Mouse (Mus musculus) cerebellum, adult 2 months (tissue): Measurements from ENCODE around the gene Ccnf. TPM values are rescaled to one million over a fixed set of nuclear protein-coding genes. Genes with fewer than 3 reads are reported as not detected.
A peak's percentile ranks its signal among the peaks of the same experiment; 100 is the strongest.

Experiments used
- DNase-seq, 2 experiments: peaks; one replicate each; pipeline ENCODE4 v3.0.0; 2021
- H3K27ac ChIP-seq: fragments of 200-500 bp; 2 replicates; pipeline ENCODE4 v1.5.1; 2012; ENCODE audit warnings: low read length, control low read depth, inconsistent platforms; ENCODE audit not compliant: insufficient read depth
- H3K27me3 ChIP-seq: fragments of 200-500 bp; 2 replicates; pipeline ENCODE4 v1.6.1; 2012; ENCODE audit warnings: inconsistent platforms, mild to moderate bottlenecking, low read length, moderate library complexity; ENCODE audit not compliant: control insufficient read depth, insufficient read depth
- H3K4me1 ChIP-seq: fragments of 200-500 bp; 2 replicates; pipeline ENCODE4 v1.6.1; 2011; ENCODE audit warnings: low read length; ENCODE audit not compliant: control insufficient read depth, insufficient read depth
- H3K4me3 ChIP-seq: fragments of 200-500 bp; replicated peaks from 2 replicates; pipeline ENCODE3; 2011; ENCODE audit warnings: mild to moderate bottlenecking, low read depth, low read length, control low read depth; ENCODE audit not compliant: insufficient read depth
- CTCF ChIP-seq: fragments of 200-500 bp; IDR thresholded peaks from 2 replicates; pipeline ENCODE4 v1.5.1; 2011; ENCODE audit warnings: low read depth, mild to moderate bottlenecking, control low read depth, low read length, moderate library complexity, borderline replicate concordance; ENCODE audit not compliant: insufficient read depth
- POLR2A ChIP-seq: fragments of 200-500 bp; IDR thresholded peaks from 2 replicates; pipeline ENCODE4 v1.6.1; 2011; ENCODE audit warnings: low read length, control low read depth, borderline replicate concordance; ENCODE audit not compliant: insufficient read depth
- WGBS: fragments of 180-500 bp; shearing (Covaris S2); methylation state at CpG from one replicate; pipeline ENCODE4 v1.1.7; 2018; 5-methylcytosine and 5-hydroxymethylcytosine counted together
- polyA plus RNA-seq: library from polyadenylated mRNA; depleted of rRNA; stranded (reverse); fragments of >200 nt; gene quantifications from 2 replicates; pipeline ENCODE4 v1.2.3, GENCODE M21; 2012

Gene Ccnf
- polyA plus RNA-seq, 1 experiment: 3.6 TPM

DNA sequence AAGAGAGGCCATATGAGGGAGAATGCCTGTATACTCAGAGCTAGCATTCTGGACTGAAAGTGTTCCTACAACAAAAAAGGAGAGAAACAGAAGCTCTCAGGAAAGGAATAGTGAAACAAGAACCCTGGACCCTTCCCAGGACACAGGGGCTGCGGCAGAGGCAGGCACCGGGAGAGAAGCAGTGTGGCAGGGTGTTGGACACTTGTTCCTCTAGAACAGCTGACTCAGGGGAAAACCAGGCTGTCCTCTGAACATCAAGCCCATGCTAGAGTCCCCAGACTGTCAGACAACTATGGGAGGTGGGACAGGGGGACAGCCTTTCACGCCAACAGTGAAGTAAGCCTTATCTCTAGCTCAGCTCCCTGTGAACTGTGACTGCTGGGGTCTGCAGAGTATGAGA, 40.7 kb downstream of the Ccnf start:
- Histone ChIP-seq H3K27ac (no peak overlapping the region), H3K4me1 (peaks cover 18% of the 10 kb centered on the region)
- 81% methylated on average over 3 of the region's 3 CpGs for WGBS

GRCm38 (mm10) chr17:24209916-24210240, 41.4 kb downstream of the Ccnf start:
- Histone ChIP-seq H3K27ac (no peak overlapping the region), H3K4me1 (peaks cover 18% of the 10 kb centered on the region), H3K27me3 (no peaks in the 10 kb centered on the region), H3K4me3 (no peak overlapping the region)
- WGBS: 93% methylated on average over 3 of the region's 3 CpGs
- TF ChIP-seq POLR2A: no peak
- TF ChIP-seq CTCF: no peak
- DNase-seq: no peak

More for the DNA sequence above, 40.7 kb downstream of the Ccnf start:
- Histone ChIP-seq H3K27me3 (no peaks in the 10 kb centered on the region), H3K4me3 (no peak overlapping the region)
- no peak for TF ChIP-seq CTCF
- DNase-seq: no peak

DNA sequence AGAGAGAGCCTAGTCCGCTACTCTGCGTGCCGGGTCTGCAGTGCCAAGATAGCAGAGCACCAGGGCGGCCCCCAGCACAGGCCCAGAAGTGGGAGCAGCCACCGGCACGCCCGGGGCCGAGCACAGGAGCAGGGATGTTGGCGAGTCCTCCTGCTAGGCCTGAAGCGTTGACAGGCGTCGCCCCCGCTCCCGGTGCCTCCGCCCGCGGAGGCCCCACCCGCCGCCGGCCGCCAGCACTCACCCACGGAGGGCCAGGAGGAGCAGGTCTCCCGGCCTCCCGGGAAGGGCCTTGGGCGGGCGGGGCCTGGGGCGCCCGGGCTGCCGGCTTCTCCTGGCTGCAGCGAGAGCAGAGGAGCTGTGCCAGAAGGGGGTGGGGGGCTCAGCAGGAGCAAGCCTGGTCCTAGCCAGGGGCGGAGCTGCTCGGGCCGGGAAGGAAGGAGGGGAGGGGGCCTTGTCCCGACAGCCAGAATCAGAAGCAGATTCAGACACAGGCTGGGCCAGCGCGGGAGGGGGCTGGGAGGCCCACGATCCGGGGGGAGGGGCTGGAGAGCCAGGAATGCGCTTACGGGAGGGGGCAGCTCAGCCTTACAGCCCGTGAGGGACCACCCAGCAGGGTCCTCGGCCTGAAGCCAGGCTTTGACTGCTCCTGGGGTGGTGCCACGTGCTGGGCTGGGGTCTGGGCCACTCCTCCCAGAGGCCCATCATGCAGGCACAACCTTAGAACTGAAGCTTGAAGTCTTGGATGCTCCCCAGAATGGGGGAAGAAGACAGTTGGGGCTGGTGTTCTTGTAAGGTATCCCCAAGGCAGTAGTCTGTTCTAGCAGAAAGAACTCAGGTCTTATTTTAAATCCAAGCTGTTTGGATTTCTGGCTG, 42.0 kb downstream of the Ccnf start, which contains the start of gene Ntn3:
Gene Ntn3, minus strand, starts transcription at position 489 of the 873 bp plus-strand sequence.
- Histone ChIP-seq H3K4me1 (peaks cover 24% of the 10 kb centered on the region), H3K4me3 (peak within 1 kb of the TSS; percentile 15), H3K27me3 (no peaks in the 10 kb centered on the region), H3K27ac (peak within 1 kb of the TSS; percentile 6; the same call in 1 of the 2 replicates)
- 7% methylated on average over 41 of the region's 43 CpGs for WGBS
- TF ChIP-seq CTCF: no peak
- TF ChIP-seq POLR2A: no peak
- DNase-seq: peak; percentile 49 to 62

DNA sequence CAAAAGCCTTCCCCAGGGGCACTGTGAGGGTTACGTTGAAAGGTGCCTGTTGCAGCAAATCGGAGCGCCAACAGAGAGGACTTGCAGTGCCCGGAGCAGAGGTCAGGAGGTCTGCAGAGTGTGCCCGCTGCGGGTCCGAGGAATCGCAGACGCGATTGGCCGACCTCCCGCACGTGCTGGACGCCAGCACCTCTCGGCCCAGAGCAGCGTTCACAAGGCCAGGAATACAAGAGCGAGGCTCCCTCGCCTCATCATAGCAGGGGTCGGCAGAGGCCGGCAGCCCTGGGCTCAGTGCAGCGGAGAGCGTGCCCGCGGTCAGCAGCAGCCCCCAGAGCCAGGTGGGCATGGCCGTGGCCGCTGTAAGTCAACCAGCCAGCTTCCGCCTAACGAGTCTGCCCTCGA, 42.6 kb downstream of the Ccnf start:
- no peak for DNase-seq
- WGBS: 22% methylated on average over 29 of the region's 29 CpGs
- Histone ChIP-seq H3K27ac (peak overlapping the region; percentile 6; the same call in 1 of the 2 replicates), H3K4me3 (peak overlapping the region; percentile 15), H3K27me3 (no peaks in the 10 kb centered on the region), H3K4me1 (peaks cover 25% of the 10 kb centered on the region)
- no peak for TF ChIP-seq POLR2A
- TF ChIP-seq CTCF: no peak

GRCm38 (mm10) chr17:24207768-24208640, 43.3 kb downstream of the Ccnf start:
- DNase-seq: peak in 1 of 2 experiments; percentile 31
- H3K4me1 ChIP-seq: peaks cover 25% of the 10 kb centered on the region
- H3K4me3 ChIP-seq: no peak overlapping the region
- no peak for TF ChIP-seq CTCF
- no peak for TF ChIP-seq POLR2A
- 84% methylated on average over 34 of the region's 34 CpGs for WGBS
- no peaks in the 10 kb centered on the region for H3K27me3 ChIP-seq
- H3K27ac ChIP-seq: no peak overlapping the region

- H3K27ac ChIP-seq: no peak overlapping the region
- 12% methylated on average over 60 of the region's 62 CpGs for WGBS
- DNase-seq: peak; percentile 72 to 73
- H3K4me3 ChIP-seq: peak overlapping the region; percentile 42
- no peaks in the 10 kb centered on the region for H3K27me3 ChIP-seq
- no peak for TF ChIP-seq POLR2A
- no peak for TF ChIP-seq CTCF
- H3K4me1 ChIP-seq: peaks cover 25% of the 10 kb centered on the region
Observed at GRCm38 (mm10) chr17:24206451-24207351, 44.6 kb downstream of the Ccnf start.

GRCm38 (mm10) chr17:24205908-24206361, 45.3 kb downstream of the Ccnf start:
- Histone ChIP-seq H3K4me1 (peaks cover 24% of the 10 kb centered on the region), H3K27ac (peak overlapping the region; percentile 49; the same call in 1 of the 2 replicates), H3K27me3 (no peaks in the 10 kb centered on the region), H3K4me3 (peak overlapping the region; percentile 64)
- 8% methylated on average over 15 of the region's 15 CpGs for WGBS
- no peak for DNase-seq
- TF ChIP-seq CTCF (no peak), POLR2A (no peak)
